Comparison of ENCODE assay signal across 10 mouse cellular contexts in the genomic region with DNA sequence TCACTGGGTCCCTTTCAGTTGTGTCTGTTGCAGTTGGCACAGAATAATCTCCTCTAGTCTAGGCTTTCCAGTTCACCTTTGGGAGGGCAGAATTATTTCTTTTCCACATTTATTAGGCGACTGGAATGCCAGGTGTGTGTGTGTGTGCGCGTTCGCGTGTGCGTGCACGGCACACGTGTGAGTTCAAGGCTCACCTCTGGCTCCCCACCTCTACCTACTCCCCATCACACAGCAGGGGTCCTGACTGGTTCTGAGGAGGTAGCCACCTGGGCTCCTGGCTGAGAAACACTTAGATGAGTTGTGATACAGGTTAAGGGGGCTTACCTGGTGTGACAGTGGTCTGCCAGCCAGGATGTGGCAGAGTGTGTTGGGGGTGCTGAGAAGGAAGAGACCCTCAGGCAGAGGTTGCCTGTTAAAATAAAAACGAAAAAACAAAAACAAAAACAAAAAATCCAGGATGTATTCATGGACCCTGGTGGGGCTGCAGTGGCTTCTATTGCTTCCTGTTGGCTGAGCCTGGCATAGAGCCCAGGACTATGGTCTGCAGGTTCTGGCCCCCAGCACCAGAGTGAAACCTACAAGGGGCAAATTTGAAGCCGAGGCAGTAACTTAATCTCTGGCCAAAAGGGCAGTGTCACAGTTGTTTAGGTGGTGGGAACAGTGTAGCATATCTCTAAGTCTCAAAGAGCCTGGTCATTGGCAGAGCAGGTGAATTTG. TPM values are rescaled to one million over a fixed set of nuclear protein-coding genes. Genes with fewer than 3 reads are reported as not detected.
DNase-seq lines count a peak whose midpoint lies in the region; ATAC-seq and TF ChIP-seq lines count a peak whose summit lies in the region.
"Had no signal": no experiment of that assay in that cellular context is flagged by ENCODE, and none has a peak within 500 bp of the region (broad histone marks: within the 10 kb centered on the region; RNA-seq: fewer than 3 reads in every experiment).

No protein-coding gene starts in this region.

- peaks cover 39% of the 10 kb centered on the region for H3K27me3 ChIP-seq in heart, embryonic 11.5 days (ENCODE audit: control insufficient read depth, insufficient read depth, low read length)
- peaks cover 53% of the 10 kb centered on the region for H3K27me3 ChIP-seq in E14TG2a.4 (ENCODE audit: insufficient read depth, low read length)
- H3K27me3 ChIP-seq in embryonic facial prominence, embryonic 13.5 days: peaks cover 39% of the 10 kb centered on the region
- peaks cover 20% of the 10 kb centered on the region for H3K27me3 ChIP-seq in limb, embryonic 11.5 days (ENCODE audit: control insufficient read depth, insufficient read depth, low read length)

- H3K4me2 ChIP-seq in heart, embryonic 11.5 days: peak overlapping the region; percentile 87
- H3K4me2 ChIP-seq in embryonic facial prominence, embryonic 13.5 days: peak overlapping the region; percentile 90
- no peak overlapping the region; the same call in 1 of the 2 replicates for H3K4me2 ChIP-seq in limb, embryonic 11.5 days (ENCODE audit: low read depth, severe bottlenecking)

- WGBS in heart, embryonic 11.5 days (ENCODE audit: insufficient replicate concordance): 81% methylated on average over 10 of the region's 10 CpGs
- 81% methylated on average over 10 of the region's 10 CpGs for WGBS in embryonic facial prominence, embryonic 13.5 days
- 85% methylated on average over 10 of the region's 10 CpGs for WGBS in limb, embryonic 11.5 days

- H3K27ac ChIP-seq in heart, embryonic 11.5 days (ENCODE audit: low read depth, low read length): no peak overlapping the region
- H3K27ac ChIP-seq in embryonic facial prominence, embryonic 13.5 days: no peak overlapping the region; the same call in 1 of the 2 replicates
- H3K27ac ChIP-seq in limb, embryonic 11.5 days (replicated peaks; ENCODE audit: low read depth, low read length): no peak overlapping the region

- DNase-seq in heart, adult 8-10 months (ENCODE audit: low spot score): no peak
- no peak for DNase-seq in limb, embryonic 11.5 days (ENCODE audit: low spot score)
- DNase-seq in liver: no peak
- DNase-seq in spleen, adult 12 weeks (ENCODE audit: low spot score): no peak
- DNase-seq: adrenal gland, adult 2 months; lung, adult 18-20 months had no signal

- no peak overlapping the region for H3K9ac ChIP-seq in heart, embryonic 11.5 days (ENCODE audit: low read depth, low read length)
- no peak overlapping the region for H3K9ac ChIP-seq in embryonic facial prominence, embryonic 13.5 days
- no peak overlapping the region for H3K9ac ChIP-seq in limb, embryonic 11.5 days (ENCODE audit: low read length)

- no peaks in the 10 kb centered on the region for H3K9me3 ChIP-seq in heart, embryonic 11.5 days (replicated peaks; ENCODE audit: control insufficient read depth, low read length)
- no peaks in the 10 kb centered on the region for H3K9me3 ChIP-seq in E14TG2a.4 (ENCODE audit: low read length)
- no peaks in the 10 kb centered on the region for H3K9me3 ChIP-seq in embryonic facial prominence, embryonic 13.5 days
- H3K9me3 ChIP-seq in limb, embryonic 11.5 days (ENCODE audit: control insufficient read depth, low read length): no peaks in the 10 kb centered on the region

- no peaks in the 10 kb centered on the region for H3K4me1 ChIP-seq in heart, embryonic 11.5 days (ENCODE audit: control insufficient read depth, insufficient read depth, low read length)
- H3K4me1 ChIP-seq in E14TG2a.4 (replicated peaks; ENCODE audit: low read depth, low read length): peaks cover 20% of the 10 kb centered on the region
- peaks cover 18% of the 10 kb centered on the region for H3K4me1 ChIP-seq in embryonic facial prominence, embryonic 13.5 days
- 0 out of 2 replicates have a peak, but pooled peaks cover 4% of the 10 kb centered on the region for H3K4me1 ChIP-seq in limb, embryonic 11.5 days (ENCODE audit: control insufficient read depth, insufficient read depth, low read length)

- peak overlapping the region; percentile 56; the same call in 1 of the 2 replicates for H3K4me3 ChIP-seq in heart, embryonic 11.5 days (ENCODE audit: low read depth, low read length)
- peak overlapping the region; percentile 78 for H3K4me3 ChIP-seq in E14TG2a.4 (replicated peaks; ENCODE audit: low read length)
- H3K4me3 ChIP-seq in embryonic facial prominence, embryonic 13.5 days: peak overlapping the region; percentile 73; the same call in 1 of the 2 replicates
- peak overlapping the region; percentile 55; the same call in 1 of the 2 replicates for H3K4me3 ChIP-seq in limb, embryonic 11.5 days (ENCODE audit: low read depth, low read length)

- ATAC-seq in heart, embryonic 11.5 days (replicated peaks; ENCODE audit: insufficient number of reproducible peaks, low FRiP score, low TSS enrichment): 0 out of 2 replicates have a peak, but pooled peaks have one; percentile 8
- ATAC-seq in embryonic facial prominence, embryonic 13.5 days (ENCODE audit: insufficient number of reproducible peaks, insufficient read depth, low FRiP score, low TSS enrichment, low read depth): no peak
- no peak for ATAC-seq in limb, embryonic 11.5 days (ENCODE audit: insufficient number of reproducible peaks, low FRiP score, low TSS enrichment, low read depth)
- no peak for ATAC-seq in megakaryocyte-erythroid progenitor cell, adult 5-6 weeks (replicated peaks; ENCODE audit: low FRiP score, low TSS enrichment, poor library complexity, severe bottlenecking)

- no peaks in the 10 kb centered on the region for H3K36me3 ChIP-seq in heart, embryonic 11.5 days (ENCODE audit: control insufficient read depth, insufficient read depth, low read length)
- no peaks in the 10 kb centered on the region for H3K36me3 ChIP-seq in E14TG2a.4 (ENCODE audit: insufficient read depth, low read length)
- peaks cover 9% of the 10 kb centered on the region for H3K36me3 ChIP-seq in embryonic facial prominence, embryonic 13.5 days
- H3K36me3 ChIP-seq in limb, embryonic 11.5 days (ENCODE audit: control insufficient read depth, insufficient read depth, low read length): no peaks in the 10 kb centered on the region

- TF ChIP-seq CTCF in E14TG2a.4 (conservative IDR thresholded peaks at IDR 0.05; ENCODE audit: low read length): no peak

RNA-seq across cellular contexts. Expression of gene Shank3, which starts 23.3 kb away (rescaled TPM):
- 2.1 and 2.7 TPM in 2 replicates for polyA plus RNA-seq in heart, embryonic 11.5 days (2014; fragmentation: Nextera tagmentation; extraction: Ambion mirVana)
- total RNA-seq in heart, adult 8-10 months (2022): 10 to 100 TPM; 36.3 to 53.5 (median 43.5) TPM
- polyA plus RNA-seq in embryonic facial prominence, embryonic 13.5 days (2015; fragmentation: Nextera tagmentation; extraction: Ambion mirVana): 2.2 and 2.9 TPM in 2 replicates
- 1.9 and 2.5 TPM in 2 replicates for polyA plus RNA-seq in limb, embryonic 11.5 days (2014; fragmentation: Nextera tagmentation; extraction: Ambion mirVana)
- 77.1 and 87.3 TPM in 2 replicates for total RNA-seq in megakaryocyte-erythroid progenitor cell, adult 5-6 weeks (2014; fragmentation: Nextera tagmentation)
- total RNA-seq in megakaryocyte-erythroid progenitor cell, adult 5-6 weeks (2017): 11.8 and 48.9 TPM in 2 replicates

RNA-seq across cellular contexts. Expression of gene Acr, which starts 45.4 kb away (rescaled TPM):
- 0.20 TPM in 2 replicates for polyA plus RNA-seq in heart, embryonic 11.5 days (2014; fragmentation: Nextera tagmentation; extraction: Ambion mirVana)
- total RNA-seq in heart, adult 8-10 months (2022): under 1 TPM in 3 of 4 experiments, not detected in 1; 0.19 to 0.41 (median 0.28) TPM
- polyA plus RNA-seq in embryonic facial prominence, embryonic 13.5 days (2015; fragmentation: Nextera tagmentation; extraction: Ambion mirVana): 0.35 and 0.48 TPM in 2 replicates
- polyA plus RNA-seq in limb, embryonic 11.5 days (2014; fragmentation: Nextera tagmentation; extraction: Ambion mirVana): 0.17 TPM in 1 of 2 replicates, not detected in the other
- 1.3 and 4.0 TPM in 2 replicates for total RNA-seq in megakaryocyte-erythroid progenitor cell, adult 5-6 weeks (2014; fragmentation: Nextera tagmentation)
- not detected in 2 replicates for total RNA-seq in megakaryocyte-erythroid progenitor cell, adult 5-6 weeks (2017)

RNA-seq across cellular contexts. Expression of gene Arsa, which starts 45.5 kb away (rescaled TPM):
- polyA plus RNA-seq in heart, embryonic 11.5 days (2014; fragmentation: Nextera tagmentation; extraction: Ambion mirVana): 9.4 TPM in 2 replicates
- total RNA-seq in heart, adult 8-10 months (2022): 10 to 100 TPM; 10.9 to 12.7 (median 11.8) TPM
- 20.8 and 22.9 TPM in 2 replicates for polyA plus RNA-seq in embryonic facial prominence, embryonic 13.5 days (2015; fragmentation: Nextera tagmentation; extraction: Ambion mirVana)
- polyA plus RNA-seq in limb, embryonic 11.5 days (2014; fragmentation: Nextera tagmentation; extraction: Ambion mirVana): 7.6 and 8.4 TPM in 2 replicates
- total RNA-seq in megakaryocyte-erythroid progenitor cell, adult 5-6 weeks (2014; fragmentation: Nextera tagmentation): 10.7 and 18.3 TPM in 2 replicates
- 7.1 and 17.4 TPM in 2 replicates for total RNA-seq in megakaryocyte-erythroid progenitor cell, adult 5-6 weeks (2017)
